Mouse (Mus musculus) MEL (cell line): Measurements from ENCODE around the gene Senp7. TPM values are rescaled to one million over a fixed set of nuclear protein-coding genes. Genes with fewer than 3 reads are reported as not detected.

Experiments used
- DNase-seq: peaks from one replicate; pipeline ENCODE4 v3.0.0; 2011; ENCODE audit warnings: low read depth, low spot score
- H3K27ac ChIP-seq: 2 replicates; pipeline ENCODE4 v1.5.1; 2012; ENCODE audit warnings: low read depth, mild to moderate bottlenecking, control low read depth, low read length, moderate library complexity; ENCODE audit not compliant: control insufficient read depth
- H3K27me3 ChIP-seq, 2 experiments: fragments of 150-350 bp in 1 of 2; sonication (generic) in 1 of 2; 2 replicates each; pipeline ENCODE4 v1.6.1; 2012; ENCODE audit warnings: low read length in 2 of 2, mild to moderate bottlenecking in 2 of 2, improper control_type of control experiment in 1 of 2, moderate library complexity in 1 of 2; ENCODE audit not compliant: insufficient read depth in 2 of 2, control insufficient read depth in 1 of 2
- H3K36me3 ChIP-seq, 2 experiments: 2 replicates each; pipeline ENCODE4 v1.6.1; 2012 to 2014; ENCODE audit warnings: low read length in 2 of 2, improper control_type of control experiment in 1 of 2, inconsistent platforms in 1 of 2, mild to moderate bottlenecking in 1 of 2; ENCODE audit not compliant: insufficient read depth in 2 of 2, control insufficient read depth in 1 of 2
- H3K4me1 ChIP-seq, 2 experiments: fragments of 150-350 bp in 1 of 2; sonication (generic) in 1 of 2; 2 replicates each; pipeline ENCODE4 v1.6.1; 2012; ENCODE audit warnings: low read length in 2 of 2, improper control_type of control experiment in 1 of 2, mild to moderate bottlenecking in 1 of 2; ENCODE audit not compliant: insufficient read depth in 2 of 2, control insufficient read depth in 1 of 2
- H3K4me3 ChIP-seq, 2 experiments: fragments of 150-350 bp in 1 of 2; sonication (generic) in 1 of 2; 2 replicates each; pipeline ENCODE4 v1.5.1; 2012; ENCODE audit warnings: low read depth in 2 of 2, low read length in 2 of 2, mild to moderate bottlenecking in 2 of 2, moderate library complexity in 2 of 2, control low read depth in 1 of 2, improper control_type of control experiment in 1 of 2; ENCODE audit not compliant: control insufficient read depth in 1 of 2, insufficient read depth in 1 of 2
- H3K79me2 ChIP-seq: 2 replicates; pipeline ENCODE4 v1.6.1; 2012; ENCODE audit warnings: mild to moderate bottlenecking, low read length, moderate library complexity; ENCODE audit not compliant: control insufficient read depth, poor library complexity, insufficient read depth
- H3K9ac ChIP-seq: 2 replicates; pipeline ENCODE4 v1.6.1; 2012; ENCODE audit warnings: low read depth, mild to moderate bottlenecking, control low read depth, low read length, moderate library complexity; ENCODE audit not compliant: control insufficient read depth, poor library complexity, severe bottlenecking
- H3K9me3 ChIP-seq: fragments of 150-350 bp; sonication (generic); replicated peaks from 2 replicates; pipeline ENCODE4 v1.6.1; 2012; ENCODE audit warnings: mild to moderate bottlenecking, low read length, improper control_type of control experiment, moderate library complexity; ENCODE audit not compliant: insufficient read depth
- CHD1 ChIP-seq: IDR thresholded peaks from 2 replicates; pipeline ENCODE4 v1.6.1; 2012; ENCODE audit warnings: low read depth, mild to moderate bottlenecking, inconsistent platforms, low read length, improper control_type of control experiment
- CHD2 ChIP-seq: IDR thresholded peaks from 2 replicates; pipeline ENCODE4 v1.6.1; 2011; ENCODE audit warnings: low read length, improper control_type of control experiment
- E2F4 ChIP-seq: IDR thresholded peaks from 2 replicates; pipeline ENCODE4 v1.6.1; 2011; ENCODE audit warnings: low read depth, low read length, improper control_type of control experiment, borderline replicate concordance
- EP300 ChIP-seq, 2 experiments: IDR thresholded peaks; 2 replicates each; pipeline ENCODE4 v1.6.1; 2011; ENCODE audit warnings: improper control_type of control experiment in 2 of 2, low read length in 2 of 2, low read depth in 1 of 2, mild to moderate bottlenecking in 1 of 2
- ETS1 ChIP-seq: IDR thresholded peaks from 2 replicates; pipeline ENCODE4 v1.6.1; 2012; ENCODE audit warnings: low read depth, mild to moderate bottlenecking, inconsistent platforms, low read length, improper control_type of control experiment, moderate library complexity
- GABPA ChIP-seq: IDR thresholded peaks from 2 replicates; pipeline ENCODE4 v1.6.1; 2012; ENCODE audit warnings: low read depth, mild to moderate bottlenecking, inconsistent platforms, low read length, improper control_type of control experiment, moderate library complexity
- KAT2A ChIP-seq: conservative IDR thresholded peaks from 2 replicates; pipeline ENCODE4 v1.6.1; 2012; ENCODE audit warnings: low read depth, low read length, improper control_type of control experiment, inconsistent platforms
- MAFK ChIP-seq: IDR thresholded peaks from 2 replicates; pipeline ENCODE4 v1.6.1; 2011; ENCODE audit warnings: low read depth, mild to moderate bottlenecking, low read length, improper control_type of control experiment, borderline replicate concordance
- MAX ChIP-seq: IDR thresholded peaks from 2 replicates; pipeline ENCODE4 v1.6.1; 2011; ENCODE audit warnings: low read length, improper control_type of control experiment
- MEF2A ChIP-seq: IDR thresholded peaks from 2 replicates; pipeline ENCODE4 v1.6.1; 2014; ENCODE audit warnings: low read depth, mild to moderate bottlenecking, inconsistent platforms, low read length, improper control_type of control experiment; ENCODE audit not compliant: poor library complexity, insufficient replicate concordance, severe bottlenecking; ENCODE audit errors: extremely low read depth
- MYB ChIP-seq: IDR thresholded peaks from 2 replicates; pipeline ENCODE4 v1.6.1; 2011; ENCODE audit warnings: mild to moderate bottlenecking, low read depth, low read length, improper control_type of control experiment
- MYC ChIP-seq: IDR thresholded peaks from 2 replicates; pipeline ENCODE4 v1.6.1; 2011; ENCODE audit warnings: low read depth, mild to moderate bottlenecking, low read length, improper control_type of control experiment, moderate library complexity
- NRF1 ChIP-seq: IDR thresholded peaks from 2 replicates; pipeline ENCODE4 v1.6.1; 2014; ENCODE audit warnings: low read depth, mild to moderate bottlenecking, inconsistent platforms, low read length, improper control_type of control experiment, moderate library complexity; ENCODE audit not compliant: poor library complexity, insufficient read depth, severe bottlenecking
- POLR2A ChIP-seq, 2 experiments: IDR thresholded peaks; 2 replicates each; pipeline ENCODE4 v1.6.1; 2011 to 2012; ENCODE audit warnings: low read length in 2 of 2, mild to moderate bottlenecking in 2 of 2, control low read depth in 1 of 2, improper control_type of control experiment in 1 of 2, low read depth in 1 of 2, moderate library complexity in 1 of 2; ENCODE audit not compliant: control insufficient read depth in 1 of 2, insufficient read depth in 1 of 2, poor library complexity in 1 of 2
- POLR2AphosphoS5 ChIP-seq: IDR thresholded peaks from 2 replicates; pipeline ENCODE4 v1.6.1; 2012; ENCODE audit warnings: low read depth, borderline replicate concordance, mild to moderate bottlenecking, inconsistent platforms, low read length, moderate library complexity, mixed read lengths
- RCOR1 ChIP-seq: IDR thresholded peaks from 2 replicates; pipeline ENCODE4 v1.6.1; 2012; ENCODE audit warnings: low read depth, mild to moderate bottlenecking, inconsistent platforms, low read length, improper control_type of control experiment
- SIN3A ChIP-seq: IDR thresholded peaks from 2 replicates; pipeline ENCODE4 v1.6.1; 2012; ENCODE audit warnings: low read length, improper control_type of control experiment, inconsistent platforms
- SMC3 ChIP-seq: IDR thresholded peaks from 2 replicates; pipeline ENCODE4 v1.6.1; 2011; ENCODE audit warnings: low read depth, low read length, improper control_type of control experiment
- UBTF ChIP-seq: IDR thresholded peaks from 2 replicates; pipeline ENCODE4 v1.6.1; 2012; ENCODE audit warnings: low read depth, mild to moderate bottlenecking, inconsistent platforms, low read length, improper control_type of control experiment, moderate library complexity, borderline replicate concordance; ENCODE audit not compliant: insufficient read depth
- USF1 ChIP-seq: IDR thresholded peaks from 2 replicates; pipeline ENCODE4 v1.6.1; 2014; ENCODE audit warnings: low read depth, mild to moderate bottlenecking, inconsistent platforms, low read length, improper control_type of control experiment, moderate library complexity
- USF2 ChIP-seq, 2 experiments: IDR thresholded peaks; 2 replicates each; pipeline ENCODE4 v1.6.1; 2011 to 2012; ENCODE audit warnings: improper control_type of control experiment in 2 of 2, low read length in 2 of 2, borderline replicate concordance in 1 of 2, inconsistent platforms in 1 of 2, low read depth in 1 of 2, mild to moderate bottlenecking in 1 of 2; ENCODE audit not compliant: insufficient read depth in 1 of 2
- ZC3H11A ChIP-seq: IDR thresholded peaks from 2 replicates; pipeline ENCODE4 v1.6.1; 2012; ENCODE audit warnings: low read depth, mild to moderate bottlenecking, inconsistent platforms, low read length, improper control_type of control experiment
- ZKSCAN1 ChIP-seq: IDR thresholded peaks from 2 replicates; pipeline ENCODE4 v1.6.1; 2012; ENCODE audit warnings: low read depth, mild to moderate bottlenecking, inconsistent platforms, low read length, improper control_type of control experiment, moderate library complexity
- polyA plus RNA-seq, 2 experiments: library from polyadenylated mRNA; stranded (reverse) in 1 of 2; unstranded in 1 of 2; fragments of >175 nt in 1 of 2; fragments of >200 nt in 1 of 2; gene quantifications; 2 replicates each; pipeline versions ENCODE4 v1.2.1 to v1.2.4; 2012; ENCODE audit warnings: low replicate concordance in 2 of 2, low read depth in 1 of 2; ENCODE audit not compliant: insufficient read length in 2 of 2, insufficient read depth in 1 of 2, missing spikeins in 1 of 2
- total RNA-seq: library from RNA; depleted of rRNA; stranded (reverse); fragments of 300-350 nt; gene quantifications from 2 replicates; pipeline ENCODE4 v1.2.3, GENCODE M21; 2012

Gene Senp7
- total and polyA plus RNA-seq, 3 experiments, result 7.7 to 15.0 TPM; not detected in 1

DNA sequence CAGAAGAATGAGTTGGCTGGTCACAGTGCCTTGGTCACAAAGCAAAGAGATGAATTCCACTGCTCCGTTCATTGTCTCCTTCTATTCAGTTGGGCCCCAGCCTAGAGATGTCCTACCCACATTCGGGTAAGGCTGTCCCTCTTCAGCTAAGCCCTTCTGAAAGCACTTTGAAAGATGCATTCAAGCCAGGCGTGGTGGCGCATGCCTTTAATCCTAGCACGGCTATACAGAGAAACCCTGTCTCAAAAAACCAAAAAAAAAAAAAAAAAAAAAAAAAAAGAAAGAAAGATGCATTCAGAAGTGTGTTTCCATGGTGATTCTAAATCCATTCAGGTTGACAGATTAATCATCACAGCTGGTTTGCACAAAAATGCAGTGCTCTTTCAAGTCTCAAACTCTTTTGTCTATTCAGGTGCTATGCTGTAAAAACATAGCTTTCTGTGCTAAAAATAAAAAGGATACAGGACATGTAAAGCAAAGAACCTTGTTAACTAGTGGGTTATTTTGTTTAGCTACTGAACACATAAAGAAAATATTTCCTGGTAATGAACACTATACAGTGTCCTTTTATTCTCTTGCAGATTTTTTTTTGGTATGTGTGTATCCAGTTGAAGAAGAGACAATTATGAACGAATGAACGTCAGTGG lies 8.9 kb downstream of the Senp7 start:
- Histone ChIP-seq H3K27ac (no peak overlapping the region), H3K79me2 (no peaks in the 10 kb centered on the region), H3K4me3 (no peak overlapping the region), H3K9me3 (no peaks in the 10 kb centered on the region), H3K4me1 (peaks cover 0 to 7% of the 10 kb centered on the region in 2 experiments; a peak in 3 of 4 replicates), H3K36me3 (peaks cover 0 to 4% of the 10 kb centered on the region in 2 experiments; a peak in 2 of 4 replicates), H3K9ac (no peak overlapping the region), H3K27me3 (peaks cover 4% of the 10 kb centered on the region in 2 experiments; a peak in 2 of 4 replicates)
- no peak for DNase-seq
- TF ChIP-seq ZKSCAN1 (no peak), ETS1 (no peak), ZC3H11A (no peak), MYB (no peak), CHD1 (no peak), KAT2A (no peak), GABPA (no peak), SIN3A (no peak), MYC (no peak), E2F4 (no peak), EP300 (IDR thresholded peaks at IDR 0.05; ENCODE audit: low read depth in 1 of 2, low read length in 2 of 2) (no peak), POLR2A (IDR thresholded peaks at IDR 0.05; ENCODE audit: control insufficient read depth in 1 of 2, insufficient read depth in 1 of 2, low read depth in 1 of 2, low read length in 2 of 2, poor library complexity in 1 of 2) (no peak), RCOR1 (no peak), POLR2AphosphoS5 (no peak), CHD2 (no peak), SMC3 (no peak), NRF1 (no peak), MEF2A (no peak), UBTF (no peak)

DNA sequence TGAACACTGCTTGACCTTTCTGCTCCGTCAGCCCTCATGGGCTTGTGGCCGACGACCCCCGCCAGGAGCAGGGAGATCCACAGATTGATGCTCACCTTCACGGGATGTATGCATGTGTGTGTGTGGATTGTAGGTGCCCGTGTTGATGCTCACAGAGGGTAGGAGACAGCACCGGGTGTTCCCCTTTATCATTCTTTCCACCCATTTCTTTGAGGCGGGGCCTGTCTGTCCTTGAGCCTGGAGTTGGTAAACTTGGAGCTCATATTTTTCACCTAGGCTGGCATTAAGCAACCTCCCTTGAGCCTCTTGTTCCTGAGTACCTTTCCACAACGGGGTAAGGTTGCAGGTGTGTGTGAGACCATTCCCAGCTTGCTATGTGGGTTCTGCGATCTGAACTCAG lies 10.0 kb downstream of the Senp7 start:
- H3K27ac ChIP-seq, result no peak overlapping the region
- peaks cover 0 to 9% of the 10 kb centered on the region in 2 experiments; a peak in 3 of 4 replicates for H3K4me1 ChIP-seq
- no peak overlapping the region for H3K4me3 ChIP-seq
- TF ChIP-seq E2F4 (no peak), MYB (no peak), POLR2A (IDR thresholded peaks at IDR 0.05; ENCODE audit: control insufficient read depth in 1 of 2, insufficient read depth in 1 of 2, low read depth in 1 of 2, low read length in 2 of 2, poor library complexity in 1 of 2) (no peak), USF2 (IDR thresholded peaks at IDR 0.05; ENCODE audit: borderline replicate concordance in 1 of 2, insufficient read depth in 1 of 2, low read depth in 1 of 2, low read length in 2 of 2) (no peak), MEF2A (no peak), MAX (no peak), GABPA (no peak), USF1 (no peak), MAFK (no peak), SIN3A (no peak)
- no peak overlapping the region for H3K9ac ChIP-seq
- H3K79me2 ChIP-seq, result no peaks in the 10 kb centered on the region
- DNase-seq, result no peak
- H3K9me3 ChIP-seq, result no peaks in the 10 kb centered on the region
- H3K36me3 ChIP-seq, result peaks cover 0 to 6% of the 10 kb centered on the region in 2 experiments; a peak in 2 of 4 replicates
- peaks cover 4% of the 10 kb centered on the region in 2 experiments; a peak in 2 of 4 replicates for H3K27me3 ChIP-seq
